Mouse (Mus musculus) adrenal gland, postnatal 0 days (tissue): ENCODE data around the gene Slitrk3. TPM values are rescaled to one million over a fixed set of nuclear protein-coding genes. Genes with fewer than 3 reads are reported as not detected.

ENCODE experiments used
- polyA plus RNA-seq: library from polyadenylated mRNA; unstranded; fragments of >200 nt; fragmentation: Nextera tagmentation; extraction: Ambion mirVana; gene quantifications from 2 replicates; pipeline ENCODE4 v1.2.1, GENCODE M21; 2015

Gene Slitrk3
- 0.18 and 0.68 TPM in 2 replicates for polyA plus RNA-seq

GRCm38 (mm10) chr3:73057197-73057811, at the start of gene Slitrk3:
TSS of gene Slitrk3 (minus strand) at chr3:73057803.

Other genes with a start within 250 kb of the Slitrk3 start
- gene Sis, start 89.9 kb downstream of the Slitrk3 start, polyA plus RNA-seq = 0.28 TPM in 1 of 2 replicates, not detected in the other